Mouse (Mus musculus) spleen, adult 2 months (tissue): ENCODE results near the gene Tbcd.

Experiments
- CTCF ChIP-seq: fragments of 200-500 bp; IDR thresholded peaks from 2 replicates; pipeline ENCODE4 v1.5.1; 2011; ENCODE audit warnings: mild to moderate bottlenecking, inconsistent platforms; ENCODE audit not compliant: insufficient read depth, insufficient read length, insufficient replicate concordance; ENCODE audit errors: extremely low read depth
- POLR2A ChIP-seq: fragments of 200-500 bp; IDR thresholded peaks from 2 replicates; pipeline ENCODE4 v1.6.1; 2011; ENCODE audit warnings: low read depth, low read length, inconsistent platforms

- TF ChIP-seq CTCF = no peak
- TF ChIP-seq POLR2A = no peak
These were observed 206.4 kb downstream of the Tbcd start for GRCm38 (mm10) chr11:121658151-121658550.
